Mouse (Mus musculus): Measurements from ENCODE around the gene Rad51b.

Gene Rad51b

DNA sequence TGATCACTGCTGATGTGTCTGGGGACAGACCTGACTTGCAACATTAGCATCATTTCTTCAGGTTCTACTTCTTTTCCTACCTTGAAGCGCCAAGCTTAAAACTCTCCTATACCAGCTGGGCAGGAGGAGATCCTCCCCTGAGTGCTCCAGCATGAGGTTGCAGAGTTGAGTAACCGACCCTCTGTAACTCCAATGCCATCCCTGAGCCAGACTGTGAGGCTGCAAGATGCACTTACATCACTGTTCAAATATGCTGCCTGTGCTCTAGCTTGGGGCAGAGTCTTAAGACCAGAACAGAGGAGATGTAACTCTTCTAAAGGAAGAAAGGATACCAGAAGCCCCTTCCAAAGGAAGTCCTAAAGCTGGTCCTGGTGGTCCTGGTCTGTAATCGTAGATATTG lies 230.1 kb downstream of the Rad51b start:
- no peak for DNase-seq (ENCODE audit: low read depth, low spot score)

DNA sequence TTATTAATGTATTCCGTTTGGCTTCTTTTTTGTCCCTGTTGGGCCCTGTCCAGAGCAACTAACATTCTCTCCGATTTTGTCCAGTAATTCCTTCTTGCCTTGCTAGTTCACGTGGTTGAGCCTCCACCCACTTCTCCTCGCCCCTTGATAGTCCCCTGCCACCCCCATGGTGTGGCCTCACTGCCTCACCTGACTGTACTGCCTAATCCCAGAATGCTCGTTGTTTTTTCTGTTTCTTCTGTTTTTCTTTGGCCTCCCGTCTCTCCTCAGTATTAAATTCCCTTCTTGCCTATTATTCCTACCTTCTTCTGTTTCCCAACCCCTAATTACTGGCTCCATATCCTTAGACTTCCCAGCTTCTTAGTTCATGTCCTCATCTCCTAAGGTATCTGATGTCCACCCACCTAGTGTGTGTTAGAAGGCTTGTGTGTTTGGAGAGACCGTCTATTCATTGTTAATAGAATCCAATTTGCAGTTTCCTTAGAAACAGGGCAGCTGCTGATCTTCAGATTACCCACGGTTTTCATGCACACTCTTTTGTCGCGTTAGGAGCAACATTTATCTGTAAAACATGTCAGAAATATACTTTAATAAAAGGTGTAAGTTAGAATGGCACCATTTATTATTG lies 233.3 kb downstream of the Rad51b start:
- DNase-seq (ENCODE audit: low read depth, low spot score) = no peak

DNA sequence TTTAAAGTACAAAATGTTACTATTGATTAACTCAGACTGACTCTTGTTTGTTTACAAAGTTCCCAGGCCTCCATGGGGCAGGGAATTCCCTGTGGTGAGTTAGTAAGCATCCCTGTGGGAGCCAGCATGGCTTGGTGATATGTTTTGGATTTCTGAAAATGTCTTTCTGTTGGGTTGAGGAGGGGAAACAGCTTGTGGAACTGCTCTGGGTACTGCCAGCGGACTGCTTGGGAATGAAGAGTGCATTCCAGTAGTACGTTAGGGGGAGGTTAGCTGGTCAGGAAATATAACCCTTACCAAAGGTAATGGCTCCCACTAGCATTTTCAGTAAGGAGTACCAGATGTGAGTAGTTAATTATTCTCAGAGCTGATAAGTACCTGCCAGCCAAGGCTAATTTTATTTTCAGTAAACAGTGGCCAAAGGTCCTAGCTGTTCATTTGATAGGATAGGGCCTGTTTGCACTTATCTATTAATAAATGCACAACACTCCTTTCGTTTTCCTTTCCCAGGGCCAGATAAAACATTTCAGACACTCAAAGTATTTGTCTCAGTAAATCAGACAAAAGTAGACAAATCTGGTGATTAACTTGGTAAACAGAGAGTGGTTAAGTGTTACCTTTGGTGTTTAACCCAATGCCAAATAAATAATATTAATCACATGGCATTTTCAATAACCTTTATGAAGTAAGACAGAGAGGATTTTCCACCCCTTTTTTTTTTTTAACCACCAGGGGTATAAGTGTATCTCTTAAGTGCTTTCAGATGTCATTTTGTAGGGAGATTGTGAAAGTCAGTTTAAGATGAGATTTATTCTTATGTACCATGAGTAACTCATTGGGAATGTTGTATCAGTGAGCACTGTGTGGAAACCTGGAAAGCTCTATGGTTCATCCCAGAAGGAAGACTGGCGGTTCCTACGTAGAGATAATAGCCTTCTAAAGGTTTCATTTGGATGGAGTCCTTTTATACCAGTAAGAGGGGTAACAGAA lies 235.0 kb downstream of the Rad51b start:
- no peak for DNase-seq (ENCODE audit: low read depth, low spot score)

DNA sequence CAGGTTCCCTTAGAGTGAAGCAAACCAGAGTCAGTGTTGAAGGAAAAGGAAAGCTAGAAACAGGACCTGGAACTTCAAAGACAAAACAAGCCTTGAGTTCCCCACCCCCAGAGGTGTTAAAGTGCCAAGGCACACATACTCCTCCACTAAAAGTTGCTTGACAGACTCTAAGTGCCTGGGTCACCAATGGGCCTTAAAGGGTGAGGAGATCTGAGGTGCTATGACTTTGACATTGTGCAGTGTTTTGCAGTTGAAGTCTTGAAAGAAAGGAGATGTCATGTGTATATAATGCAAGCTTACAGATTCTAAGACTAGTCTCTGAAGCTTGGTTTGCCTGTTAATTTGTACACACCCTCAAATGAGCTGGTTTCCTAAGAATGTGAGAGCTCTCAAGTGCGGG lies 237.7 kb downstream of the Rad51b start:
- DNase-seq (ENCODE audit: low read depth, low spot score) = no peak

DNA sequence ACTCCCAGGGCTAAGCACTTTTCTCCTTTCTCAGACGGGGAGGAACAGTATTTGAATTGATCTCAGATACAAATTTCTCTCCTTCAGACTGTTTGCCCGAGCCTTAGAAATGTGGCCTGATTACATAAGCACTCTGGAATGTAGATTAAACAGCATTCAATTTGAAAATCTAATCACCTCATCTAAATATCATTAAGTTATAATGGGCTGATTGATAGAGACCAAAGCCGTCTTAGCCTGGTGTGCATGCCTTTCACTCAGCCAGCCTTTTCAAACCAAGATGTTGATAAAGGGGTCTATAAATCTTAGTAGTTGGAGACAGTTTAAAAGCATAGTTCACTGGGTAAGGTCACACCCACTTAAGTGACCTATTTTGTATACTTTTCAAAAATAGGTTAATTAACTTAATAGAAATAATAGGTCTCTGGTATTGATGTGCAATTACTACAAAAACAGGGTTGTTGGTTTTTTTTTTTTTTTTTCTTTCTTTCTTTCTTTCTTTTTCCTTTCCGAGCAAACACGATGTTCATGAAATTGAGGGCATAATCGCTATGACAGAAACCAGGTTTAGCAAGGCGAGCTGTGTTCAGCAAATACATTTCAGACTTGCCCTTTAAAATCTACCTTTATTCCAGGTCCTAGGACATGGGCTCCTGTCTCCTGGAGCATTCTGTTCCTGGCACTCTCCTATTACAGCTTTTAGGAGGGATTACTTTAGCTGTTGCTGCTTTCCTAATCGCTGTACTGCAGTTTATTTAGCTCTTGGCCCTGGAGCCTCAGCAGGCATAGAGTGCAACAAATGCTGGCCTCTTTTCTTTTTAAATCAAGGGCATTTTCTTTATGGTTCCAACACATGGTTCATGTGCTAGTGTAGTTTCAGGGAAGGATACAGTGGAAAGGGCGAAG lies 238.7 kb downstream of the Rad51b start:
- no peak for DNase-seq (ENCODE audit: low read depth, low spot score)

DNA sequence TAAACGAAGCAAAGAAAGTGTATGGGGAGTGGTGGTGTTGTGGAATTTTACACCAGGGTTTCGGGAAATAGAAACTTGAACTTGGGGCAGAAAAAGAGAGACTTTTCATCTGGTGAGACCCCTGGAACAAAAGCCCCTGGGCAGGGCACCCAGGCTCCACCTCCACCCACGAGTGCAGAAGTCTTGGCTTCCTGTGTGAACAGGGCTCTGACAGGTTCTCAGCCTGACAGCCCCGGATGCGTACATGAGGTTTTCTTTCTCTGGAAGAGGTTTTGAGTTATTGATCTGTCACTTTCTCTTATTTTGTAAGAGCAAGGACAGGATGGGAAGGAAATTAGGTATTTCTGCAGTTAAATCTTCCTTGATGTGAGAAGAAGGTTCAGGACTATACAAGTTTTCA lies 243.1 kb downstream of the Rad51b start:
- peak; percentile 51 for DNase-seq (ENCODE audit: low read depth, low spot score)

DNA sequence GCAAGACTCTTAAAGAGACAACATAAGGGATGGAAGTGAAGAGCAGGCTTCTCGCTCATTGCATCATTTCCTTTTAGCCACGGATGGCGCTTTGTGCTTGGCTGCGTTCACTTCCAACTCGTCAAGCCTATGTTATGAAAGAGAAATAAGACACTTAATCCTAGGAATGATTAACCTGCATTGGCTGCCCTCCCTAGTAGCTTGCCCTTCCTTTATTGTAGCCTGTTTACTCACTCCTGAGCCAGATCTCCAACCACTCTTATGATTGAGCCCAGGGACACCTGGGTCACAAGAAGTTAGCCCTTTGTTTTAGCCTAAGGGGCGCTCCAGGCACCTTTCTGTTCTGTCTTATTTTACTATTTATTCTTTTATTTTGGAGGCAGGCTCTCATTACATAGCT lies 244.5 kb downstream of the Rad51b start:
- no peak for DNase-seq (ENCODE audit: low read depth, low spot score)

DNA sequence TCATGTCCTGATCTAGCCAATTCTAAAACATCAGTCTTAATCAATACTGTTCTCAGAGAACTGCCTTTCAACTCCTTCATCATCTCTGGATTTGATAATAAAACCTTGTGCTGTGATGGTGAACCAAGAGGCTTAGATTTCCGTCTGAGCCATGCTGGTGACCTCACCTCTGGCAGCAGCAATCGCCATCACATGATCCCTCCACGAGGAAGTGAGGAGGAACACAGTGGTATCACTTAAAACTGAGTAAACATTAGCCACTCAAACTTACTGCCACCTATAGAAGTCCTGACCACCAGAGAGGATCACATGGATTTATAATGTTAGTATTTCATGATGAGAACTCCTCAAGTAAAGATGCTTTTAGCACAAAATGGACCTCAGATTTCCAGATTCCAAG lies 248.0 kb downstream of the Rad51b start:
- no peak for DNase-seq (ENCODE audit: low read depth, low spot score)

DNA sequence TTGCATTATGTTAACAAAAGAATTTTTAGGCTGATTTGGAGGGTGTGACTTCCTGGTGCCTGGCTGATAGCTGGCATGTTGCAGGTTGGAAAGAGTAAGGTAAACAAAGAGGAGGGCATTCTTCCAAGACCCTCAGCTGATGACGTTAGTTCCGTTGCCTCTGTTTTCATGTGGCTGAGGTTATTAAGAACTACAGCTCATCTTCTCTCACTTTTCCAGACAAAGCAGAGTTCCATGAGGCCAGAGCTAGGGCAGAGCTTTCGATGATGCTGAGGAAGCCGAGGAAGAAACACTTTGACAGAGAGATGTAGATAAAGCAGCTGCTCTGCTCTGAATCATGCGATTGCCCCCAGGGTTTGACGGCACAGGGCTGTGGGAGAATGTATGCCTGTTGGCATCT lies 250.5 kb downstream of the Rad51b start:
- no peak for DNase-seq (ENCODE audit: low read depth, low spot score)

DNA sequence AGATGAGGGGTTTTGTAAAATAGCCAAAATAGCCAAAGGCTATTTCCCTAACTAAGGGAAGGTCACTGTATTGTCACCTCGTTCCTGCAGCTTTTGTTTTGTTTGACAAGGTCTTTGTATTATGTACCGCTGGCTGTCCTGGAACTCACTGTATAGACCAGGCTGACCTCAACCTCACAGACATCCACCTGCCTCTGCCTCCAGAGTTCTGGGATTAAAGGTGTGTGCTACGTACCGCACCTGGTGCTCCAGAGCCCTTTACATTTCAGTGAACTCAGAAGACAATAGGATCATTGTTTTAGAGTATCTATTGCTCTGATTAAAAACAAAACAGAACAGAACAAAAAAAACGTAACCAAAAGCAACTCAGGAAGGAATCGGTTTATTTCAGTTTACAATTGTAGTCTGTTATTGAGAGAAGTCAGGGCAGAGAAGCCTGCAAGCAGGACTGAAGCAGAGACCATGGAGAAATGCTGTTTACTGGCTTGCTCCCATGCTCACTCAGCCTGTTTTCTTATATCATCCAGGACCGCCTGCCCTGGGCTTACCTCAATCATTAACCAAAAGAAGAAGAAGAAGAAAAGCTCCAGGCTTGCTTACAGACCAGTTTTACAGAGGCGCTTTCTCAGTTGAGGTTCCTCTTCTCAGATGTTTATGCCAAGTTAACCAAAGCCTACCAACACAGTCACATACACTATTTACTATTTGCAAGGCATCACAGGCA lies 251.7 kb downstream of the Rad51b start:
- DNase-seq (ENCODE audit: low read depth, low spot score) = no peak

DNA sequence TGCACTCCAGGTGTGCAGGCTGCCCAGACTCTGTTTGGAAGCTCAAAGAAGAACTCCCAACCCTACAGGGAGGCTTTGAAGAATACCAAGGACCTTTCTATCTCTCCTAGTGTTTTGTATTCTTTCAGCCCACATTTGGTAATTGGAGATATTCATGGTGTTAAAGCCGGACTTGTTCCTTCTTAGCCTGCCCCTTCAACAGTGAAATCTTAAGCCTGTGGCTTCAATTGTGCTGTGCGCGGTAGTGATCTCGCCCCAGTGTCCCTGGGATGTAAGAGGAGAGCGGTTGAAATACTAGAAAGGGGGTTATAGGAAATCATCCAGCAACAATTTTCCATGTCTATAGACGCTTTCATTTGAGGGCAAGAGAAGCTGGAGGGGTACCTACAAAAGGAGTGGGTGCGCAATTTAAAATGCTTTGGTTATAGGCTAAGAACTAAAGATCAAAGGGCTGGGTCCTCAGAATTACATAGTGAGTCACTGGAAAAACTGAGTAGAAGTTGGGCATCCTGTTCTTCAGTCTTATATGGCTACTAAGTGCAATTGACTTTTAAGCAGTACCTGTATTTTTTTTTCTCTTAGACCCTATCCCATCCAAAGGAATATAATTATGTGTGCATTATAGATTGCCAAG lies 253.1 kb downstream of the Rad51b start:
- peak; percentile 69 for DNase-seq (ENCODE audit: low read depth, low spot score)

DNA sequence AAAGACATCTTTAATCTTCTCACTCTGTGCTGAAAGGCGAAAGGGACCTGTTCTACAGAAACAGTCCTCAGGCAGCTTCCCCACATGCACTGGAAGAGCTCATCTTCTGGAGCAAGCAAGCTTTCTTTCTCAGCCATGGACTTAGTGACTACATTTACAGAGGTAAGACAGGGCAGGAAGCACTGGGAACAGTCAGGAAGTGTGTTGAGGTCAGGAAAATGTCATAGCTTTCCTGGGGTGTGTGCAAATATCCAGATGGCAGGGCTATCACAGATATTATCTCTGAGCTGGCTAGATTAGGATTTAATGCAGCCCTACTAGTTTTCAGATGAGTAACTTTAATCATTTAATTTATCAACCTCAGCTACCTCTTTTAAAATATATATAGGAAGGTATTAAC lies 254.2 kb downstream of the Rad51b start:
- DNase-seq (ENCODE audit: low read depth, low spot score) = no peak

DNA sequence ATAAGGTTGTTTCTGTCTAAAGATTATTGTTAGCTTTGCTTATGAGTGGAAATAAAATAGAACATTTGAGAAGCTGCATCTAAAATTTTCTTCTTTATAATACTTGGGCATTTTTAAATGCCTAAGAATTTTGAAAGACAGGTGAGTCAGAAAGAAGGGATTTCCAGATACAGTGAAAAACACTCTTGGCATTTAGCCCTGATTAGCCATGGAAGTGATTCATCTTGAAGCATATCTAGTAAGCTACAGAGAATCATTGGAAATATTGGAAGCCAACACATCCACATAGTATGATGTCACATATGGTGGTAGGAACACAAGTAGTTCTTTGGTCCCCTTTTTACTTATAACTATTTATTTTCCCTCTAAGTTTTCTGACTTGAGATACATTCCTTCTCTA lies 256.0 kb downstream of the Rad51b start:
- no peak for DNase-seq (ENCODE audit: low read depth, low spot score)

DNA sequence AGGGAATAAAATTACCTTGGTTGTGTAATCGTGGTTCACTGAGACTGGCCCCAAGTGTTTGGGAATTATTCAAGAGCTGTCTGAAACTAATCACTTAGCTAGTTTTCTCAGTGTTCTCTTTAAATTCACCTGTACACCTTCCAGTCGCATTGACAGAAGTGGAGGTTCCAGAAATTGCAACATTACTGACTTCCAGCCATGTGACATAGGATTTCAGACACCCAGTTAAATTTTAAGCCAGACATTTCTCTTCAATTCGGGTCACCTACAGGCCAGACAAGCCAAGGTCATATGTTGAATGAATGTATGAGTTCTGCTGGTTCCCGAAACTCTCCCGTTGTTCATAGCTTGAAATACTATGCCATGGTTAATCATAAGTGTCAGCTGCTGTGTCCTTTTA lies 260.8 kb downstream of the Rad51b start:
- DNase-seq (ENCODE audit: low read depth, low spot score) = no peak

DNA sequence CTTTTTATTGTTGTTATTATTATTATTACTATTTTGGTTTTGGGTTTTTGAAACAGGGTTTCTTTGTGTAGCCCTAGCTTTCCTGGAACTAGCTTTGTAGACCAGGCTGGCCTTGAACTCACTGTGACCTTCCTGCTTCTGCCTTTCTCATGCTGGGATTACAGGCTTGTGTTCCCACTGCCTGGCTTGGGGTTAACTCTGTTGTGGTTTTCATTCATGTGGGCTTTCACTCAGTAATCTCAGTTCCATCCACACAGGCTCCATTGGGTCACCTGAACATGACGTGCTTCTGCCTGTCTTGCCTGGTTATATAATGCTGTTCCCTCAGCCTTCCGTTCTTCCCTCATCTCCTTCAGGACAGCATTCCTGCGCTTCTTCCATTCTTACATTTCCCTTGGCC lies 261.6 kb downstream of the Rad51b start:
- peak; percentile 36 for DNase-seq (ENCODE audit: low read depth, low spot score)

DNA sequence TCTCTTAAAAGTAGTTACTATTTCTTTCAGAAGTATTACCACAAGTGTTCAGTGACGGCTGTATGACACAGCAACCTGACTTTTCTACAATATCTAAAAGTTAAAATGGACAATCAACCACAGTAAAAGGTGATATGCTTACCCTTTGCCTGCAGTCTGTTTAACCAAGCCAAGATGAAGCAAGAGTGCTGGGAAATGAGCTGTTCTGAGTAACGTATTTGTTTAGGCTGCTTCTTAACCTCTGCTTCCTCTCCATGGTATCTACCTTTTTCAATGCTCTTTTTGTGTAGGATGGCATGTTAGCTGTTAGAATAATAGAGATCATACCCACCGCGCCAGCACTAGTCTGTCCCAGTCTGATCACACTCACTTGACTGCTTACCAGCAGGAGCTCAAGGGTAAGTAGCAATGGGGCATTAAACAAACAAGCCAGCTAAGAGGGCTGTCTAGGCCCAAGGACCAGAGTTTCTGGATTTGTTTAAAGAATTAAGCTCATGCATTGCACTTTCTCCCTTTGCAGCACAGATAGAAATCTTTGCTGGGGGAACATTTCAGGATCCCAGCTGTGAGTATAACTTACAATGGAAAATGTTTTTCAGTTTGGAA lies 262.4 kb downstream of the Rad51b start:
- no peak for DNase-seq (ENCODE audit: low read depth, low spot score)

DNA sequence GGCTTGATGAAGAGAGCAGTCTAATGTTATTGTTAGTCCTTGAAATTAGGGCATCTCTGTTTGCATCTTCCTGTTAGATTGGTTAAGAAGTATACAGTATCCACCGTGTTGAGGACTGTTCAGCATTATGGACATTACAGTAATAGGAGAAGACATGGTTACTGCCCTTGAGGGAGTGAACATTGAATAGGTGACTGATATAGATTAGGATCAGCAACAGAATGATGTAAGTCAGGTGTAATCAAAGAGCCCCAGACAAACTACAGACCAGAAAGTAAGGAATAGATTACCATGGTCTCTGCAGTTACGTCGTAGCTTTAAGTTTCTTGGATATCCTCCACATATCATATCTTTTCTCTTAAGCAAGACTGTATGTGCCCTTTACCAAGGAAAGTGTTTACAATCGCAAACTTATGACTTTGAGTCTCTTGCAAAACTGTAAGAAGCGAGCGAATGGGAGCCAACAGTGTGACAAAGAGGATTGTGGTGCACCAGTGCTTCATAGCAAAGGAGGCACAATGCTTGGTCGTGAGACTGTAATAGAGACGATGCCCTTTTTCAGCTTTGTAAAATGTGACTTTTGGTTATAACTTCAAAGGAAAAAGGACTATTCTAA lies 263.1 kb downstream of the Rad51b start:
- no peak for DNase-seq (ENCODE audit: low read depth, low spot score)

DNA sequence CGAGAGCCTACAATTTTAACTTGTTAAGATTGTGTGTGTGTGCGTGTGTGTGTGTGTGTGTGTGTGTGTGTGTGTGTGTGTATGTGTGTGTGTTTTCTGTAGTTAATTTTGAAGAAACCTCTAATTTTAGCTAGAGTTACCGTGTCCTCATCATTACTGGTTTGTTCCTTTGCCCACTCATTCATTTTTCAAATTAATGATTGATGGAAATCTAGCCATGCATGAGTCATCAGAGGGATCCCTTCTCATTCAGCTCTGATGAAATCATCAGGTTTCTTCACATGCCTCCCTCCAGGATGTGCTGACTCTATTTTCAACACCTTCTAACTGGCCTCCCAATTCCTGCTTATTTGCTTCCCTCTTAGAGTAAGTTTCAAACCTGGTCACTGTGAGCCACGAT lies 263.8 kb downstream of the Rad51b start:
- no peak for DNase-seq (ENCODE audit: low read depth, low spot score)

DNA sequence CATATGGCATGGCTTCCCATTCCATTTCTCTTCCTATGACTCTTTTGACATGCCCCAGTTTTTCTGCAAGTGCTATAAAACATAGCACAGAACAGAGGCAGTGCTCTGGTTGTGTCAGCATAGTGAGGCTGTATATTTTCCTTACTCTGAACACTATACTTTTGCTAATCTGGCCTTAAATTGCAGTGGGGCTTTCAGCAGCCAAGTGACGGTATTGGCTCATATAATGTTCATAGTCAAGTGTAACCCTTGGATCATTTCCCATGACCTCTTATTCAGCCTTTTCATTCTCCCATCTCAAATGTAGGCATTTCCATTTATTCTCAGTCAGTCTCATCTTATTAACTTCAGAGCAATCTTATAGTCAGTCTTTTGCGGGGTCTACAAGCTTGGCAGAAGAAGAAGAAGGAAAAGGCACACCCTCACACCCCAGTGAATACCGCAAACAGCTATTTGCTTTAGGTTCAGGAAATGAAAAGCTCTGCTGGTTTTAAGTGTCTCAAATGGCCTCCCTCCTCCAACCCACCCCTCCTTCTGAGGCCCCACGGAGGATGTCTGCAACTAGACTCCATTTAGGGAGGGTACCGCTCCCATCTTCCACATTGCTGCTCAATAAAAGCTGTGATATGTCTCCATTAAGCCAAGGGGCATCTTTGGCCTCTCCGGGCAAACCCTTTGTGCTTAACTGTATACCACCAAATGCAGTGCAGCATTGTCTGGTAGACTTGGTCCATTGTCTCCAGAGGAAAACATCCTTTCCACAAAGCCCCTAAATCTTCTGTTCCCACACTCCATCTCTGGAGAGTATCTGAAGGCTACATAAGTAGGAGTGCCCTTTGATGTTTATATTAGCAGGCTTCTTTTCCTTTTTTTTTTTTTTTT lies 277.3 kb downstream of the Rad51b start:
- DNase-seq (ENCODE audit: low read depth, low spot score) = no peak
